Mouse (Mus musculus) heart, embryonic 12.5 days (tissue): ENCODE results near the gene Sorcs1. TPM values are rescaled to one million over a fixed set of nuclear protein-coding genes. Genes with fewer than 3 reads are reported as not detected.

Experiments used
- ATAC-seq: fragments of 200-750 bp; cut with Nextera tagmentation; 2 replicates; pipeline ENCODE4 v1.8.0; 2017; ENCODE audit warnings: moderate TSS enrichment, moderate library complexity; ENCODE audit not compliant: insufficient number of reproducible peaks, low FRiP score
- H3K27ac ChIP-seq: fragments of 300-500 bp; sonication (generic); 2 replicates; pipeline ENCODE4 v1.5.1; 2016; ENCODE audit warnings: mild to moderate bottlenecking, moderate library complexity; ENCODE audit not compliant: poor library complexity, severe bottlenecking
- H3K27me3 ChIP-seq: fragments of 300-500 bp; sonication (generic); replicated peaks from 2 replicates; pipeline ENCODE4 v1.6.1; 2016; ENCODE audit warnings: mild to moderate bottlenecking, moderate library complexity
- H3K36me3 ChIP-seq: fragments of 300-500 bp; sonication (generic); 2 replicates; pipeline ENCODE4 v1.6.1; 2016; ENCODE audit warnings: mild to moderate bottlenecking, moderate library complexity
- H3K4me1 ChIP-seq: fragments of 300-500 bp; sonication (generic); replicated peaks from 2 replicates; pipeline ENCODE4 v1.6.1; 2016; ENCODE audit warnings: mild to moderate bottlenecking
- H3K4me2 ChIP-seq: fragments of 300-500 bp; sonication (generic); 2 replicates; pipeline ENCODE4 v1.6.1; 2016; ENCODE audit warnings: mild to moderate bottlenecking, moderate library complexity
- H3K4me3 ChIP-seq: fragments of 300-500 bp; sonication (generic); 2 replicates; pipeline ENCODE4 v1.5.1; 2016; ENCODE audit warnings: mild to moderate bottlenecking
- H3K9ac ChIP-seq: fragments of 300-500 bp; sonication (generic); 2 replicates; pipeline ENCODE4 v1.6.1; 2016; ENCODE audit warnings: mild to moderate bottlenecking, moderate library complexity
- H3K9me3 ChIP-seq: fragments of 300-500 bp; sonication (generic); replicated peaks from 2 replicates; pipeline ENCODE4 v1.6.1; 2016; ENCODE audit warnings: mild to moderate bottlenecking, moderate library complexity
- WGBS: fragments of 180-500 bp; shearing (Covaris S2); methylation state at CpG from one replicate; pipeline ENCODE4 v1.1.7; 2016; 5-methylcytosine and 5-hydroxymethylcytosine counted together
- polyA plus RNA-seq: library from polyadenylated mRNA; unstranded; fragments of >200 nt; fragmentation: Nextera tagmentation; extraction: Ambion mirVana; gene quantifications from 2 replicates; pipeline ENCODE4 v1.2.1, GENCODE M21; 2016

Sorcs1 gene
- polyA plus RNA-seq, 1 experiment from 2014 or later, result 0.97 TPM

- Histone ChIP-seq H3K9me3 (no peaks in the 10 kb centered on the region), H3K27me3 (no peaks in the 10 kb centered on the region), H3K9ac (no peak overlapping the region), H3K4me2 (no peak overlapping the region), H3K27ac (no peak overlapping the region), H3K36me3 (no peaks in the 10 kb centered on the region), H3K4me3 (no peak overlapping the region), H3K4me1 (no peaks in the 10 kb centered on the region; the same call in 1 of the 2 replicates)
- no peak for ATAC-seq
- 40% methylated on average over 7 of the region's 7 CpGs for WGBS
These were observed 463.8 kb downstream of the Sorcs1 start for GRCm38 (mm10) chr19:50214466-50215228.

GRCm38 (mm10) chr19:50210456-50210855, 468.0 kb downstream of the Sorcs1 start:
- Histone ChIP-seq H3K9me3 (no peaks in the 10 kb centered on the region), H3K27ac (no peak overlapping the region), H3K27me3 (no peaks in the 10 kb centered on the region), H3K9ac (no peak overlapping the region), H3K36me3 (no peaks in the 10 kb centered on the region), H3K4me3 (no peak overlapping the region), H3K4me1 (peaks cover 4% of the 10 kb centered on the region; the same call in 1 of the 2 replicates), H3K4me2 (no peak overlapping the region)
- WGBS, result 52% methylated on average over 7 of the region's 7 CpGs
- ATAC-seq, result no peak

GRCm38 (mm10) chr19:50204341-50204740, 474.1 kb downstream of the Sorcs1 start:
- no peak overlapping the region for H3K4me3 ChIP-seq

GRCm38 (mm10) chr19:50196592-50196991, 481.9 kb downstream of the Sorcs1 start:
- Histone ChIP-seq H3K9me3 (no peaks in the 10 kb centered on the region), H3K4me3 (no peak overlapping the region), H3K36me3 (no peaks in the 10 kb centered on the region), H3K4me1 (no peaks in the 10 kb centered on the region), H3K27me3 (no peaks in the 10 kb centered on the region), H3K27ac (no peak overlapping the region), H3K9ac (no peak overlapping the region), H3K4me2 (no peak overlapping the region)
- no peak for ATAC-seq
- 61% methylated on average over 1 of the region's 1 CpGs for WGBS

More at GRCm38 (mm10) chr19:50204341-50204740, 474.1 kb downstream of the Sorcs1 start:
- Histone ChIP-seq H3K9me3 (no peaks in the 10 kb centered on the region), H3K4me2 (no peak overlapping the region), H3K27me3 (no peaks in the 10 kb centered on the region), H3K27ac (no peak overlapping the region), H3K9ac (no peak overlapping the region), H3K4me1 (0 out of 2 replicates have a peak, but pooled peaks cover 4% of the 10 kb centered on the region), H3K36me3 (no peaks in the 10 kb centered on the region)
- WGBS, result 61% methylated on average over 6 of the region's 6 CpGs
- ATAC-seq, result no peak

- Histone ChIP-seq H3K4me1 (peaks cover 4% of the 10 kb centered on the region), H3K9ac (no peak overlapping the region), H3K27ac (no peak overlapping the region), H3K27me3 (peaks cover 7% of the 10 kb centered on the region; the same call in 1 of the 2 replicates), H3K4me2 (no peak overlapping the region), H3K4me3 (no peak overlapping the region), H3K9me3 (no peaks in the 10 kb centered on the region), H3K36me3 (no peaks in the 10 kb centered on the region)
- 74% methylated on average over 10 of the region's 10 CpGs for WGBS
- ATAC-seq, result no peak
These were observed 492.4 kb downstream of the Sorcs1 start for GRCm38 (mm10) chr19:50185769-50186715.

- Histone ChIP-seq H3K4me2 (0 out of 2 replicates have a peak overlapping the region, but pooled peaks have one; percentile 22), H3K27ac (no peak overlapping the region), H3K9ac (no peak overlapping the region), H3K4me3 (no peak overlapping the region), H3K4me1 (peaks cover 4% of the 10 kb centered on the region), H3K27me3 (peaks cover 7% of the 10 kb centered on the region; the same call in 1 of the 2 replicates), H3K36me3 (no peaks in the 10 kb centered on the region), H3K9me3 (no peaks in the 10 kb centered on the region)
- WGBS, result 47% methylated on average over 21 of the region's 21 CpGs
- ATAC-seq, result no peak
These were observed 493.4 kb downstream of the Sorcs1 start for GRCm38 (mm10) chr19:50184901-50185623.

- no peak overlapping the region for H3K9ac ChIP-seq
- no peak overlapping the region for H3K4me3 ChIP-seq
- H3K27me3 ChIP-seq, result peaks cover 4% of the 10 kb centered on the region; the same call in 1 of the 2 replicates
- no peak overlapping the region for H3K4me2 ChIP-seq
- H3K9me3 ChIP-seq, result no peaks in the 10 kb centered on the region
- no peaks in the 10 kb centered on the region for H3K4me1 ChIP-seq
- H3K36me3 ChIP-seq, result no peaks in the 10 kb centered on the region
- 77% methylated on average over 4 of the region's 4 CpGs for whole genome bisulfite sequencing
- H3K27ac ChIP-seq, result no peak overlapping the region
- no peak for ATAC-seq
These were observed 499.6 kb downstream of the Sorcs1 start for GRCm38 (mm10) chr19:50178851-50179250.

GRCm38 (mm10) chr19:50178151-50178550, 500.3 kb downstream of the Sorcs1 start:
- ATAC-seq, result no peak
- no peak overlapping the region for H3K27ac ChIP-seq
- H3K36me3 ChIP-seq, result no peaks in the 10 kb centered on the region
- 75% methylated on average over 4 of the region's 4 CpGs for WGBS
- H3K27me3 ChIP-seq, result no peaks in the 10 kb centered on the region
- no peak overlapping the region for H3K4me2 ChIP-seq
- no peaks in the 10 kb centered on the region for H3K9me3 ChIP-seq
- H3K9ac ChIP-seq, result no peak overlapping the region
- no peak overlapping the region for H3K4me3 ChIP-seq
- no peaks in the 10 kb centered on the region for H3K4me1 ChIP-seq

- H3K27me3 ChIP-seq, result no peaks in the 10 kb centered on the region
- WGBS, result 61% methylated on average over 4 of the region's 4 CpGs
- H3K9ac ChIP-seq, result no peak overlapping the region
- no peak for ATAC-seq
- no peaks in the 10 kb centered on the region for H3K9me3 ChIP-seq
- no peak overlapping the region for H3K4me2 ChIP-seq
- no peak overlapping the region for H3K27ac ChIP-seq
- H3K4me1 ChIP-seq, result no peaks in the 10 kb centered on the region
- no peaks in the 10 kb centered on the region for H3K36me3 ChIP-seq
- H3K4me3 ChIP-seq, result no peak overlapping the region
These were observed 506.6 kb downstream of the Sorcs1 start for GRCm38 (mm10) chr19:50171849-50172248.

- WGBS, result 66% methylated on average over 6 of the region's 6 CpGs
- no peaks in the 10 kb centered on the region for H3K9me3 ChIP-seq
- no peak for ATAC-seq
These were observed 527.3 kb downstream of the Sorcs1 start for GRCm38 (mm10) chr19:50151111-50151510.

More at GRCm38 (mm10) chr19:50151111-50151510, 527.3 kb downstream of the Sorcs1 start:
- no peaks in the 10 kb centered on the region for H3K36me3 ChIP-seq
- H3K4me3 ChIP-seq, result no peak overlapping the region
- no peak overlapping the region for H3K4me2 ChIP-seq
- H3K27ac ChIP-seq, result no peak overlapping the region
- H3K27me3 ChIP-seq, result no peaks in the 10 kb centered on the region
- H3K4me1 ChIP-seq, result no peaks in the 10 kb centered on the region
- H3K9ac ChIP-seq, result no peak overlapping the region
